25 mouse cellular contexts compared by ENCODE assay signal in the genomic region with DNA sequence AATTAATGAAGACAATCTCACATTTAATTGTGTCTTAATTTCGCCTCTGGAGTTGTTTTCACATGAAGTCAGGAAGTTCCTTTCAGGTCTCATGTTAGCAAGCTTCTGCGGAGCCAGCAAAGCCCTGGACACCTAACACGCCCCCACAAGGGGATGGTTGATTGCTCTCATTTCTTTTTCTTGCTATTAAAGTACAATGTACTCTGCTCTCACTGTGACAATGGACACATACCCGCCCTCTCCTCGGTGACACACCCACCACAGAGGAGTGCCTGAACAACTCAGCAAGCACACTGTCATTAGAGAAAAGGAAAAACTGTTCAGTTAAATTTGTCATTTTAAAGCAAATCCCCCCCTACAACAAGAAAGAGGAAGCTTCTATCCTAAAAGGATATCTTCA. TPM values are rescaled to one million over a fixed set of nuclear protein-coding genes. Genes with fewer than 3 reads are reported as not detected.
DNase-seq lines count a peak whose midpoint lies in the region; ATAC-seq lines count a peak whose summit lies in the region.
"Had no signal": no experiment of that assay in that cellular context is flagged by ENCODE, and none has a peak within 500 bp of the region (broad histone marks: within the 10 kb centered on the region; RNA-seq: fewer than 3 reads in every experiment).

No protein-coding gene starts in this region.

- H3K4me2 ChIP-seq in kidney, embryonic 16.5 days (replicated peaks; ENCODE audit: low read depth, low read length) = no peak overlapping the region
- H3K4me2 ChIP-seq in kidney, embryonic 14.5 days (replicated peaks; ENCODE audit: low read depth, low read length) = no peak overlapping the region
- H3K4me2 ChIP-seq: embryonic facial prominence, embryonic 12.5 days; forebrain, embryonic 13.5 days; forebrain, embryonic 15.5 days had no signal

- DNase-seq in frontal cortex, postnatal 10 days (ENCODE audit: low spot score in 2 of 2) = no peak
- DNase-seq in testis, postnatal 14 days (ENCODE audit: low spot score) = peak; percentile 19
- DNase-seq in testis, postnatal 10 days (ENCODE audit: low spot score) = no peak
- DNase-seq: adrenal gland, adult 8-10 months; adrenal gland, postnatal 14 days; adrenal gland, postnatal 36 days; B cell, adult 2 months; cerebellum, adult 11-12 months; cerebellum, adult 2 months; cerebellum, adult 9-10 months; cerebellum, postnatal 10 days; cerebellum, postnatal 25 days had no signal

- 61% methylated on average over 5 of the region's 5 CpGs for WGBS in kidney, embryonic 16.5 days
- WGBS in kidney, embryonic 14.5 days = 62% methylated on average over 5 of the region's 5 CpGs

- no peaks in the 10 kb centered on the region for H3K9me3 ChIP-seq in kidney, embryonic 16.5 days (ENCODE audit: low read length)
- no peaks in the 10 kb centered on the region for H3K9me3 ChIP-seq in kidney, embryonic 14.5 days (ENCODE audit: control insufficient read depth, low read length)
- H3K9me3 ChIP-seq: embryonic facial prominence, embryonic 10.5 days; embryonic facial prominence, embryonic 12.5 days; forebrain, embryonic 13.5 days; forebrain, embryonic 15.5 days; G1E had no signal

- H3K4me3 ChIP-seq in kidney, embryonic 16.5 days (ENCODE audit: low read length) = no peak overlapping the region
- H3K4me3 ChIP-seq in kidney, embryonic 14.5 days (ENCODE audit: low read length) = no peak overlapping the region
- H3K4me3 ChIP-seq: embryonic facial prominence, embryonic 10.5 days; embryonic facial prominence, embryonic 12.5 days; forebrain, embryonic 13.5 days; forebrain, embryonic 15.5 days had no signal

- 0 out of 2 replicates have a peak, but pooled peaks have one; percentile 26 for ATAC-seq in frontal cortex, adult (ENCODE audit: low TSS enrichment)
- ATAC-seq in kidney, embryonic 16.5 days (ENCODE audit: low FRiP score, low TSS enrichment) = peak; percentile 70; the same call in 1 of the 2 replicates
- no peak for ATAC-seq in kidney, embryonic 14.5 days (ENCODE audit: low FRiP score, low TSS enrichment)
- ATAC-seq: activated CD4-positive, CD25-positive, alpha-beta regulatory T cell, adult 4 months; CD4-positive, CD25-positive, alpha-beta regulatory T cell, adult 4 months; forebrain, embryonic 13.5 days; forebrain, embryonic 15.5 days; Patski had no signal

- no peak overlapping the region for H3K27ac ChIP-seq in kidney, embryonic 16.5 days (ENCODE audit: low read length)
- H3K27ac ChIP-seq in kidney, embryonic 14.5 days (ENCODE audit: low read depth, low read length) = no peak overlapping the region
- H3K27ac ChIP-seq: embryonic facial prominence, embryonic 10.5 days; embryonic facial prominence, embryonic 12.5 days; forebrain, embryonic 13.5 days; forebrain, embryonic 15.5 days had no signal

- no peaks in the 10 kb centered on the region for H3K4me1 ChIP-seq in kidney, embryonic 16.5 days (ENCODE audit: insufficient read depth, low read length)
- H3K4me1 ChIP-seq in kidney, embryonic 14.5 days (ENCODE audit: control insufficient read depth, insufficient read depth, low read length) = no peaks in the 10 kb centered on the region
- H3K4me1 ChIP-seq: embryonic facial prominence, embryonic 10.5 days; embryonic facial prominence, embryonic 12.5 days; forebrain, embryonic 13.5 days; forebrain, embryonic 15.5 days had no signal

- peaks cover 58% of the 10 kb centered on the region for H3K36me3 ChIP-seq in kidney, embryonic 16.5 days (ENCODE audit: insufficient read depth, low read length)
- peaks cover 56% of the 10 kb centered on the region for H3K36me3 ChIP-seq in kidney, embryonic 14.5 days (ENCODE audit: control insufficient read depth, insufficient read depth, low read length)

- H3K27me3 ChIP-seq in kidney, embryonic 16.5 days (ENCODE audit: insufficient read depth, low read length) = no peaks in the 10 kb centered on the region
- no peaks in the 10 kb centered on the region for H3K27me3 ChIP-seq in kidney, embryonic 14.5 days (ENCODE audit: control insufficient read depth, insufficient read depth, low read length)
- H3K27me3 ChIP-seq: CH12.LX; embryonic facial prominence, embryonic 12.5 days; forebrain, embryonic 13.5 days; forebrain, embryonic 15.5 days; Patski had no signal

- no peak overlapping the region for H3K9ac ChIP-seq in kidney, embryonic 16.5 days (replicated peaks; ENCODE audit: low read length)
- no peak overlapping the region for H3K9ac ChIP-seq in kidney, embryonic 14.5 days (ENCODE audit: low read depth, low read length)
- H3K9ac ChIP-seq: embryonic facial prominence, embryonic 12.5 days; forebrain, embryonic 13.5 days; forebrain, embryonic 15.5 days had no signal

RNA-seq across cellular contexts. Expression of a gene that starts 8.2 kb away (rescaled TPM):
- polyA plus RNA-seq in kidney, embryonic 16.5 days (2015; fragmentation: Nextera tagmentation; extraction: Ambion mirVana) = 21.0 and 21.7 TPM in 2 replicates
- polyA plus RNA-seq in kidney, embryonic 14.5 days (2014; fragmentation: Nextera tagmentation; extraction: Ambion mirVana) = 24.6 and 26.0 TPM in 2 replicates

RNA-seq across cellular contexts. Expression of a gene that starts 8.5 kb away (rescaled TPM):
- polyA plus RNA-seq in kidney, embryonic 16.5 days (2015; fragmentation: Nextera tagmentation; extraction: Ambion mirVana) = 30.4 and 34.2 TPM in 2 replicates
- 31.8 and 42.3 TPM in 2 replicates for polyA plus RNA-seq in kidney, embryonic 14.5 days (2014; fragmentation: Nextera tagmentation; extraction: Ambion mirVana)

RNA-seq across cellular contexts. Expression of a gene that starts 40.6 kb away (rescaled TPM):
- 1.2 and 1.9 TPM in 2 replicates for polyA plus RNA-seq in kidney, embryonic 16.5 days (2015; fragmentation: Nextera tagmentation; extraction: Ambion mirVana)
- polyA plus RNA-seq in kidney, embryonic 14.5 days (2014; fragmentation: Nextera tagmentation; extraction: Ambion mirVana) = 1.4 and 2.1 TPM in 2 replicates
- polyA plus RNA-seq: cerebellum, adult 2 months; cortical plate, adult 2 months; G1E; Patski had no signal
